Mouse (Mus musculus): ENCODE data around the gene Klhl7.

DNA sequence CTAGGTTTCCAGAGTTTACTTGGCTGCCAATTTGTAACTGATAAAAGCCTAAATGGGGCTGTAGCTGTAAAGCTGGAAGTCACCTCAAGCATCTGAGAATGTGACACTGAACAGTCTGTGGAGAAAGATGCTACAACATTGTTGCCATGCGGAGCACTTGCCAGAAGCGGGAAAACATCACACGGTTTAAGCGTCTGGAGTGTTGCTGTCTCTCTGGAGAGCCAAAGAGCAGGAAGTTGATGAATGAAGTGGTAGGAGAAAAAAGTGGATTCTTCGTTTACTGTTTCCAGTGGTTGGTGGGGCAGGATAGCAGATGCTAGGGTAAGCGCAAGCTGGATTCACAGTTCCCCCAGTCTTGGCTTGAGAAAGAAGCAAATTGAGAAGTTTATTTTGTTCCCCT is 19.6 kb upstream of the Klhl7 start:
- TF ChIP-seq GATA1 (IDR thresholded peaks at IDR 0.05; ENCODE audit: borderline replicate concordance, low read length) (no peak), FLI1 (IDR thresholded peaks at IDR 0.05; ENCODE audit: low read length) (no peak)
